Mouse (Mus musculus) intestine, embryonic 16.5 days (tissue): ENCODE results near the gene Mcu. TPM values are rescaled to one million over a fixed set of nuclear protein-coding genes. Genes with fewer than 3 reads are reported as not detected.

ENCODE experiments used
- ATAC-seq: fragments of 200-750 bp; cut with Nextera tagmentation; 2 replicates; pipeline ENCODE4 v1.8.0; 2017; ENCODE audit warnings: moderate TSS enrichment, moderate library complexity
- H3K27ac ChIP-seq: fragments of 300-500 bp; sonication (generic); 2 replicates; pipeline ENCODE4 v1.5.1; 2014; ENCODE audit warnings: mild to moderate bottlenecking, low read length
- H3K27me3 ChIP-seq: fragments of 300-500 bp; sonication (generic); replicated peaks from 2 replicates; pipeline ENCODE4 v1.6.1; 2014; ENCODE audit warnings: low read length, control low read depth, mixed read lengths; ENCODE audit not compliant: control insufficient read depth, insufficient read depth
- H3K36me3 ChIP-seq: fragments of 300-500 bp; sonication (generic); 2 replicates; pipeline ENCODE4 v1.6.1; 2014; ENCODE audit warnings: low read length, control low read depth; ENCODE audit not compliant: control insufficient read depth, insufficient read depth
- H3K4me1 ChIP-seq: fragments of 300-500 bp; sonication (generic); 2 replicates; pipeline ENCODE4 v1.6.1; 2014; ENCODE audit warnings: low read length, control low read depth, mixed read lengths; ENCODE audit not compliant: control insufficient read depth, insufficient read depth
- H3K4me2 ChIP-seq: fragments of 300-500 bp; sonication (generic); 2 replicates; pipeline ENCODE4 v1.6.1; 2014; ENCODE audit warnings: low read depth, low read length, control low read depth
- H3K4me3 ChIP-seq: fragments of 300-500 bp; sonication (generic); 2 replicates; pipeline ENCODE4 v1.5.1; 2014; ENCODE audit warnings: mild to moderate bottlenecking, low read length
- H3K9ac ChIP-seq: fragments of 300-500 bp; sonication (generic); 2 replicates; pipeline ENCODE4 v1.6.1; 2014; ENCODE audit warnings: low read depth, low read length
- H3K9me3 ChIP-seq: fragments of 300-500 bp; sonication (generic); 2 replicates; pipeline ENCODE4 v1.6.1; 2016; ENCODE audit warnings: low read length, control low read depth; ENCODE audit not compliant: control insufficient read depth
- WGBS: fragments of 180-500 bp; shearing (Covaris S2); extraction: QIAGEN DNeasy Blood & Tissue Kit; methylation state at CpG from one replicate; pipeline ENCODE4 v1.1.7; 2014; 5-methylcytosine and 5-hydroxymethylcytosine counted together
- polyA plus RNA-seq: library from polyadenylated mRNA; unstranded; fragments of >200 nt; fragmentation: Nextera tagmentation; extraction: Ambion mirVana; gene quantifications from 2 replicates; pipeline ENCODE4 v1.2.1, GENCODE M21; 2015

Mcu gene
- polyA plus RNA-seq, 1 experiment from 2014 or later, result 75.3 TPM

GRCm38 (mm10) chr10:59435746-59436145, 180.7 kb downstream of the Mcu start:
- Histone ChIP-seq H3K36me3 (no peaks in the 10 kb centered on the region), H3K9ac (no peak overlapping the region), H3K27me3 (no peaks in the 10 kb centered on the region), H3K9me3 (no peaks in the 10 kb centered on the region), H3K4me3 (no peak overlapping the region), H3K27ac (no peak overlapping the region), H3K4me2 (no peak overlapping the region), H3K4me1 (no peaks in the 10 kb centered on the region)
- 95% methylated on average over 18 of the region's 18 CpGs for WGBS
- no peak for ATAC-seq

- Histone ChIP-seq H3K36me3 (no peaks in the 10 kb centered on the region), H3K9me3 (no peaks in the 10 kb centered on the region), H3K27me3 (no peaks in the 10 kb centered on the region), H3K4me2 (0 out of 2 replicates have a peak overlapping the region, but pooled peaks have one; percentile 12), H3K4me3 (no peak overlapping the region), H3K27ac (no peak overlapping the region), H3K9ac (no peak overlapping the region), H3K4me1 (peaks cover 8% of the 10 kb centered on the region)
- ATAC-seq, result peak; percentile 88
- WGBS, result 51% methylated on average over 6 of the region's 6 CpGs
Observed at GRCm38 (mm10) chr10:59430701-59431218, 185.7 kb downstream of the Mcu start.

- no peak overlapping the region for H3K4me3 ChIP-seq
- no peak overlapping the region for H3K4me2 ChIP-seq
- no peaks in the 10 kb centered on the region for H3K9me3 ChIP-seq
- 0 out of 2 replicates have a peak, but pooled peaks have one; percentile 6 for ATAC-seq
- H3K36me3 ChIP-seq, result no peaks in the 10 kb centered on the region
- 66% methylated on average over 16 of the region's 16 CpGs for WGBS
- H3K9ac ChIP-seq, result no peak overlapping the region
- peaks cover 8% of the 10 kb centered on the region for H3K4me1 ChIP-seq
- H3K27ac ChIP-seq, result no peak overlapping the region
- H3K27me3 ChIP-seq, result no peaks in the 10 kb centered on the region
Observed at GRCm38 (mm10) chr10:59429448-59430135, 186.9 kb downstream of the Mcu start.

- Histone ChIP-seq H3K4me1 (peaks cover 8% of the 10 kb centered on the region), H3K36me3 (no peaks in the 10 kb centered on the region), H3K9ac (no peak overlapping the region), H3K4me2 (no peak overlapping the region), H3K4me3 (no peak overlapping the region), H3K27me3 (no peaks in the 10 kb centered on the region), H3K27ac (no peak overlapping the region), H3K9me3 (no peaks in the 10 kb centered on the region)
- 60% methylated on average over 4 of the region's 4 CpGs for whole genome bisulfite sequencing
- no peak for ATAC-seq
Observed at GRCm38 (mm10) chr10:59426371-59426770, 190.1 kb downstream of the Mcu start.

- no peak overlapping the region for H3K4me3 ChIP-seq
- peaks cover 6% of the 10 kb centered on the region for H3K4me1 ChIP-seq
- 75% methylated on average over 7 of the region's 7 CpGs for WGBS
- H3K4me2 ChIP-seq, result no peak overlapping the region
- H3K9ac ChIP-seq, result no peak overlapping the region
- H3K36me3 ChIP-seq, result no peaks in the 10 kb centered on the region
- no peaks in the 10 kb centered on the region for H3K27me3 ChIP-seq
- ATAC-seq, result no peak
- no peaks in the 10 kb centered on the region for H3K9me3 ChIP-seq
- no peak overlapping the region for H3K27ac ChIP-seq
Observed at GRCm38 (mm10) chr10:59425369-59425768, 191.1 kb downstream of the Mcu start.

- no peak overlapping the region for H3K4me2 ChIP-seq
- 55% methylated on average over 3 of the region's 3 CpGs for WGBS
- H3K9ac ChIP-seq, result no peak overlapping the region
- H3K27ac ChIP-seq, result no peak overlapping the region
- no peak for ATAC-seq
- no peak overlapping the region for H3K4me3 ChIP-seq
- 0 out of 2 replicates have a peak, but pooled peaks cover 2% of the 10 kb centered on the region for H3K4me1 ChIP-seq
- H3K27me3 ChIP-seq, result no peaks in the 10 kb centered on the region
- no peaks in the 10 kb centered on the region for H3K36me3 ChIP-seq
- H3K9me3 ChIP-seq, result no peaks in the 10 kb centered on the region
Observed at GRCm38 (mm10) chr10:59424453-59424852, 192.0 kb downstream of the Mcu start.

- no peaks in the 10 kb centered on the region for H3K4me1 ChIP-seq
- no peak overlapping the region for H3K4me2 ChIP-seq
- H3K9me3 ChIP-seq, result no peaks in the 10 kb centered on the region
- H3K9ac ChIP-seq, result no peak overlapping the region
- H3K27me3 ChIP-seq, result no peaks in the 10 kb centered on the region
- no peak overlapping the region for H3K4me3 ChIP-seq
- H3K27ac ChIP-seq, result no peak overlapping the region
- WGBS, result 83% methylated on average over 4 of the region's 4 CpGs
- no peak for ATAC-seq
- H3K36me3 ChIP-seq, result no peaks in the 10 kb centered on the region
Observed at GRCm38 (mm10) chr10:59419516-59419915, 197.0 kb downstream of the Mcu start.

GRCm38 (mm10) chr10:59416623-59417022, 199.9 kb downstream of the Mcu start:
- no peak for ATAC-seq
- no peaks in the 10 kb centered on the region for H3K9me3 ChIP-seq
- H3K36me3 ChIP-seq, result no peaks in the 10 kb centered on the region
- H3K9ac ChIP-seq, result no peak overlapping the region
- H3K4me1 ChIP-seq, result no peaks in the 10 kb centered on the region
- H3K27me3 ChIP-seq, result no peaks in the 10 kb centered on the region
- H3K4me3 ChIP-seq, result no peak overlapping the region
- H3K27ac ChIP-seq, result no peak overlapping the region
- H3K4me2 ChIP-seq, result no peak overlapping the region
- 82% methylated on average over 3 of the region's 3 CpGs for WGBS

- H3K27ac ChIP-seq, result no peak overlapping the region
- no peaks in the 10 kb centered on the region for H3K27me3 ChIP-seq
- H3K4me3 ChIP-seq, result no peak overlapping the region
- no peak overlapping the region for H3K9ac ChIP-seq
- no peak overlapping the region for H3K4me2 ChIP-seq
- H3K9me3 ChIP-seq, result no peaks in the 10 kb centered on the region
- no peak for ATAC-seq
- 93% methylated on average over 4 of the region's 4 CpGs for WGBS
- H3K36me3 ChIP-seq, result no peaks in the 10 kb centered on the region
- no peaks in the 10 kb centered on the region for H3K4me1 ChIP-seq
Observed at GRCm38 (mm10) chr10:59413711-59414110, 202.8 kb downstream of the Mcu start.
